Mouse (Mus musculus) lung, embryonic 14.5 days (tissue): Measurements from ENCODE around the gene Camk2d. TPM values are rescaled to one million over a fixed set of nuclear protein-coding genes. Genes with fewer than 3 reads are reported as not detected.

Experiments used
- ATAC-seq: fragments of 200-750 bp; cut with Nextera tagmentation; 2 replicates; pipeline ENCODE4 v1.8.0; 2017; ENCODE audit warnings: mild to moderate bottlenecking, moderate TSS enrichment, moderate library complexity; ENCODE audit not compliant: insufficient read depth
- DNase-seq: peaks from one replicate; pipeline ENCODE4 v3.0.0-alpha.2; 2015
- H3K27ac ChIP-seq: fragments of 300-500 bp; sonication (generic); 2 replicates; pipeline ENCODE4 v1.5.1; 2014; ENCODE audit warnings: low read depth, mild to moderate bottlenecking, moderate library complexity
- H3K27me3 ChIP-seq: fragments of 300-500 bp; sonication (generic); 2 replicates; pipeline ENCODE4 v1.6.1; 2014; ENCODE audit warnings: low read length, control low read depth; ENCODE audit not compliant: insufficient read depth
- H3K36me3 ChIP-seq: fragments of 300-500 bp; sonication (generic); 2 replicates; pipeline ENCODE4 v1.6.1; 2014; ENCODE audit warnings: control low read depth; ENCODE audit not compliant: insufficient read depth
- H3K4me1 ChIP-seq: fragments of 300-500 bp; sonication (generic); 2 replicates; pipeline ENCODE4 v1.6.1; 2014; ENCODE audit warnings: antibody characterized with exemption, control low read depth; ENCODE audit not compliant: insufficient read depth
- H3K4me2 ChIP-seq: fragments of 300-500 bp; sonication (generic); 2 replicates; pipeline ENCODE4 v1.6.1; 2014; ENCODE audit warnings: mild to moderate bottlenecking
- H3K4me3 ChIP-seq: fragments of 300-500 bp; sonication (generic); 2 replicates; pipeline ENCODE4 v1.5.1; 2014; ENCODE audit warnings: low read depth, low read length
- H3K9ac ChIP-seq: fragments of 300-500 bp; sonication (generic); 2 replicates; pipeline ENCODE4 v1.6.1; 2014
- H3K9me3 ChIP-seq: fragments of 300-500 bp; sonication (generic); 2 replicates; pipeline ENCODE4 v1.6.1; 2016; ENCODE audit warnings: low read depth, low read length, control low read depth
- CTCF ChIP-seq: IDR thresholded peaks from 2 replicates; pipeline ENCODE4 v1.5.1; 2016; ENCODE audit warnings: antibody characterized with exemption, low read depth
- WGBS: fragments of 180-500 bp; shearing (Covaris S2); extraction: QIAGEN DNeasy Blood & Tissue Kit; methylation state at CpG from one replicate; pipeline ENCODE4 v1.1.7; 2014; 5-methylcytosine and 5-hydroxymethylcytosine counted together
- polyA plus RNA-seq: library from polyadenylated mRNA; unstranded; fragments of >200 nt; fragmentation: Nextera tagmentation; extraction: Ambion mirVana; gene quantifications from 2 replicates; pipeline ENCODE4 v1.2.1, GENCODE M21; 2014

Gene Camk2d
- polyA plus RNA-seq, 1 experiment from 2014 or later, result 43.2 TPM

GRCm38 (mm10) chr3:126809915-126810314 lies 213.8 kb downstream of the Camk2d start:
- Histone ChIP-seq H3K9me3 (no peaks in the 10 kb centered on the region), H3K9ac (no peak overlapping the region), H3K4me3 (no peak overlapping the region), H3K27me3 (no peaks in the 10 kb centered on the region), H3K36me3 (no peaks in the 10 kb centered on the region), H3K4me2 (no peak overlapping the region), H3K27ac (no peak overlapping the region), H3K4me1 (no peaks in the 10 kb centered on the region)
- WGBS, result 75% methylated on average over 3 of the region's 3 CpGs
- no peak for ATAC-seq
- no peak for TF ChIP-seq CTCF
- DNase-seq, result no peak

GRCm38 (mm10) chr3:126810372-126811090 lies 214.4 kb downstream of the Camk2d start:
- H3K27me3 ChIP-seq, result no peaks in the 10 kb centered on the region
- no peaks in the 10 kb centered on the region for H3K4me1 ChIP-seq
- no peak for TF ChIP-seq CTCF
- no peak overlapping the region for H3K4me3 ChIP-seq
- DNase-seq (no peak), ATAC-seq (no peak)
- H3K9ac ChIP-seq, result no peak overlapping the region
- H3K27ac ChIP-seq, result no peak overlapping the region
- no peaks in the 10 kb centered on the region for H3K9me3 ChIP-seq
- 71% methylated on average over 5 of the region's 5 CpGs for WGBS
- H3K36me3 ChIP-seq, result no peaks in the 10 kb centered on the region
- no peak overlapping the region for H3K4me2 ChIP-seq

DNA sequence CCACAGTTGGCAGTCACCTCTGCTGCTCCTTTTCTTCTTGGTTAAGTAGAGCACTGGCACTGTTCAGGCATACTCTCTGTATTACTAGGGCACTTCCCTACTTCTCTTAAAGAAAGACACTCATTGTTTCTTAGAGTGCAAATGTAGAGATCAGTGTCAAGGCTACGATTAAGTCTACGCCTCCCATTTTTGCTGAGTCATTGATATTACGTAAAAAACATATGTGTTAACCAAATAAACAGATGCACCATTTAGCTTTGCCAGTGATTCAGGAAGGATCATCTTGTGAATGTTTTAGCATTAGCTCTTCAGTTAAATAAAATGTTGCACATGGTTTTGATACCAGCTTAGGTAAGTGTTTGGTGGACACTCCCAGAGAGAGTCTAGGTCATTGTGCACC lies 215.5 kb downstream of the Camk2d start:
- Histone ChIP-seq H3K4me1 (no peaks in the 10 kb centered on the region), H3K36me3 (no peaks in the 10 kb centered on the region), H3K4me2 (no peak overlapping the region), H3K4me3 (no peak overlapping the region), H3K27me3 (no peaks in the 10 kb centered on the region), H3K9ac (no peak overlapping the region), H3K27ac (no peak overlapping the region), H3K9me3 (no peaks in the 10 kb centered on the region)
- ATAC-seq (no peak), DNase-seq (no peak)
- TF ChIP-seq CTCF, result no peak
- WGBS, result 86% methylated on average over 3 of the region's 3 CpGs

- Histone ChIP-seq H3K36me3 (no peaks in the 10 kb centered on the region), H3K9ac (no peak overlapping the region), H3K27ac (no peak overlapping the region), H3K9me3 (no peaks in the 10 kb centered on the region), H3K27me3 (no peaks in the 10 kb centered on the region), H3K4me1 (no peaks in the 10 kb centered on the region), H3K4me2 (no peak overlapping the region), H3K4me3 (no peak overlapping the region)
- DNase-seq, result no peak
- no peak for TF ChIP-seq CTCF
- 97% methylated on average over 3 of the region's 3 CpGs for WGBS
- ATAC-seq, result no peak
Measured at GRCm38 (mm10) chr3:126822374-126822773, 226.3 kb downstream of the Camk2d start.

- Histone ChIP-seq H3K27me3 (no peaks in the 10 kb centered on the region), H3K9me3 (no peaks in the 10 kb centered on the region), H3K36me3 (no peaks in the 10 kb centered on the region), H3K4me1 (no peaks in the 10 kb centered on the region), H3K9ac (no peak overlapping the region), H3K27ac (no peak overlapping the region), H3K4me3 (no peak overlapping the region), H3K4me2 (no peak overlapping the region)
- no peak for ATAC-seq
- TF ChIP-seq CTCF, result no peak
- DNase-seq, result no peak
- 83% methylated on average over 1 of the region's 1 CpGs for WGBS
Measured at GRCm38 (mm10) chr3:126824930-126825329, 228.8 kb downstream of the Camk2d start.

GRCm38 (mm10) chr3:126826172-126826571 lies 230.1 kb downstream of the Camk2d start:
- Histone ChIP-seq H3K4me1 (no peaks in the 10 kb centered on the region), H3K27me3 (no peaks in the 10 kb centered on the region), H3K27ac (no peak overlapping the region), H3K9ac (no peak overlapping the region), H3K9me3 (no peaks in the 10 kb centered on the region), H3K4me3 (no peak overlapping the region), H3K4me2 (no peak overlapping the region), H3K36me3 (no peaks in the 10 kb centered on the region)
- no peak for DNase-seq
- ATAC-seq, result no peak
- WGBS, result 76% methylated on average over 2 of the region's 2 CpGs
- TF ChIP-seq CTCF, result no peak

- DNase-seq (no peak), ATAC-seq (no peak)
- Histone ChIP-seq H3K4me1 (no peaks in the 10 kb centered on the region), H3K27me3 (no peaks in the 10 kb centered on the region), H3K9me3 (no peaks in the 10 kb centered on the region), H3K4me2 (no peak overlapping the region), H3K27ac (no peak overlapping the region), H3K9ac (no peak overlapping the region), H3K36me3 (no peaks in the 10 kb centered on the region), H3K4me3 (no peak overlapping the region)
- 87% methylated on average over 3 of the region's 3 CpGs for WGBS
- no peak for TF ChIP-seq CTCF
Measured at GRCm38 (mm10) chr3:126827900-126828299, 231.8 kb downstream of the Camk2d start.

DNA sequence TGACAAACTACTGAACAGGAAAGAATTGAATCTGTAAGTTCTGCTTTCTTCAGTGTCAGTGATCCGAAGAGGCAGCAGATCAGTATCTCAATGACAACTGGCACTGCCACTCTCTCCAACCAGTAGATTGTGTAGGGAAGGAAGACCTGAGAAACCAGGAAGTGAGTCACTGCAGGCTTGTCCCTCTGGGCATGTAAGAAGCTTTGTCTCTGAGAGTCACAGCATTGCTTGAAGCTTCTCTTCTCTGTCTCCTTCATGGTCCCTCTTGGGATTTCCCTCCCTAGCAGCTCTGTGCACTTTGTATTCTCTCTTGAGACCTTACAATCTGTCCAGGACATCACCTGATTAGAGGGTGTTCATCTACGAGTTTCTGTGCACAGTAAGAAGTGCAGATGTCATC lies 233.7 kb downstream of the Camk2d start:
- DNase-seq, result no peak
- Histone ChIP-seq H3K9me3 (no peaks in the 10 kb centered on the region), H3K36me3 (0 out of 2 replicates have a peak, but pooled peaks cover 3% of the 10 kb centered on the region), H3K4me2 (no peak overlapping the region), H3K4me3 (no peak overlapping the region), H3K4me1 (no peaks in the 10 kb centered on the region), H3K27ac (no peak overlapping the region), H3K27me3 (no peaks in the 10 kb centered on the region), H3K9ac (no peak overlapping the region)
- WGBS, result 77% methylated on average over 2 of the region's 2 CpGs
- ATAC-seq, result no peak
- no peak for TF ChIP-seq CTCF
